Mouse (Mus musculus) lung, adult 2 months (tissue): ENCODE results near the gene Rgl1.

ENCODE experiments used
- CTCF ChIP-seq: fragments of 200-500 bp; IDR thresholded peaks from 2 replicates; pipeline ENCODE4 v1.5.1; 2011; ENCODE audit warnings: mild to moderate bottlenecking, low read length, control low read depth; ENCODE audit not compliant: insufficient read depth
- POLR2A ChIP-seq: fragments of 200-500 bp; IDR thresholded peaks from 2 replicates; pipeline ENCODE4 v1.6.1; 2011; ENCODE audit warnings: low read depth, mild to moderate bottlenecking, control low read depth, low read length, borderline replicate concordance; ENCODE audit errors: extremely low read depth

- peak; percentile 25; the same call in 1 of the 2 replicates for TF ChIP-seq POLR2A
- TF ChIP-seq CTCF = no peak
These were observed 268.6 kb downstream of the Rgl1 start for GRCm38 (mm10) chr1:152497581-152497980.
